Comparison of ENCODE assay signal across 21 mouse cellular contexts in genomic region chr12:105048301-105048863, GRCm38 (mm10). TPM values are rescaled to one million over a fixed set of nuclear protein-coding genes. Genes with fewer than 3 reads are reported as not detected.
DNase-seq lines count a peak whose midpoint lies in the region; ATAC-seq and TF ChIP-seq lines count a peak whose summit lies in the region.
"Had no signal": no experiment of that assay in that cellular context is flagged by ENCODE, and none has a peak within 500 bp of the region (broad histone marks: within the 10 kb centered on the region; RNA-seq: fewer than 3 reads in every experiment).

No protein-coding gene starts in this region.

- no peaks in the 10 kb centered on the region for H3K36me3 ChIP-seq in forebrain, embryonic 11.5 days (ENCODE audit: control insufficient read depth, insufficient read depth, low read length)
- no peaks in the 10 kb centered on the region for H3K36me3 ChIP-seq in forebrain, embryonic 15.5 days
- H3K36me3 ChIP-seq in liver, embryonic 13.5 days, result peaks cover 59% of the 10 kb centered on the region
- H3K36me3 ChIP-seq in E14TG2a.4 (ENCODE audit: insufficient read depth, low read length), result peaks cover 13% of the 10 kb centered on the region; the same call in 1 of the 2 replicates
- 0 out of 2 replicates have a peak, but pooled peaks cover 3% of the 10 kb centered on the region for H3K36me3 ChIP-seq in embryonic facial prominence, embryonic 12.5 days
- H3K36me3 ChIP-seq: intestine, embryonic 15.5 days; neural tube, embryonic 12.5 days had no signal

- DNase-seq in forebrain, embryonic 11.5 days (ENCODE audit: low spot score), result no peak
- DNase-seq in liver, embryonic 13.5 days, result no peak
- no peak for DNase-seq in liver
- DNase-seq in heart, postnatal 14 days, result no peak
- DNase-seq in left cerebral cortex, postnatal 25 days (ENCODE audit: low spot score in 2 of 2), result no peak
- DNase-seq: adrenal gland, adult 8-10 months; cerebellum, adult 8-10 months; gastrocnemius, postnatal 25 days; layer of hippocampus, postnatal 36 days; lung, embryonic 14.5 days; lung, postnatal 36 days; right cerebral cortex, postnatal 14 days; spleen, adult 18-20 months; thymus, adult 18-20 months had no signal

- 42% methylated on average over 17 of the region's 17 CpGs for WGBS in forebrain, embryonic 11.5 days
- WGBS in forebrain, embryonic 15.5 days, result 38% methylated on average over 17 of the region's 17 CpGs
- WGBS in liver, embryonic 13.5 days (ENCODE audit: insufficient replicate concordance), result 73% methylated on average over 17 of the region's 17 CpGs
- 71% methylated on average over 17 of the region's 17 CpGs for WGBS in embryonic facial prominence, embryonic 12.5 days

- H3K27ac ChIP-seq in forebrain, embryonic 11.5 days (ENCODE audit: low read depth, low read length), result no peak overlapping the region
- H3K27ac ChIP-seq in forebrain, embryonic 15.5 days (replicated peaks), result no peak overlapping the region
- peak overlapping the region; percentile 31 for H3K27ac ChIP-seq in liver, embryonic 13.5 days
- no peak overlapping the region for H3K27ac ChIP-seq in embryonic facial prominence, embryonic 12.5 days
- H3K27ac ChIP-seq: embryonic facial prominence, embryonic 13.5 days; intestine, embryonic 15.5 days; neural tube, embryonic 12.5 days had no signal

- no peak overlapping the region for H3K4me2 ChIP-seq in forebrain, embryonic 11.5 days (ENCODE audit: low read depth, low read length, severe bottlenecking)
- no peak overlapping the region for H3K4me2 ChIP-seq in forebrain, embryonic 15.5 days (replicated peaks)
- no peak overlapping the region for H3K4me2 ChIP-seq in liver, embryonic 13.5 days
- no peak overlapping the region for H3K4me2 ChIP-seq in embryonic facial prominence, embryonic 12.5 days (replicated peaks)
- H3K4me2 ChIP-seq: embryonic facial prominence, embryonic 13.5 days; intestine, embryonic 15.5 days; lung, embryonic 14.5 days; neural tube, embryonic 12.5 days had no signal

- 0 out of 2 replicates have a peak overlapping the region, but pooled peaks have one; percentile 16 for H3K9ac ChIP-seq in forebrain, embryonic 11.5 days (ENCODE audit: low read length)
- H3K9ac ChIP-seq in forebrain, embryonic 15.5 days (replicated peaks), result no peak overlapping the region
- H3K9ac ChIP-seq in liver, embryonic 13.5 days, result no peak overlapping the region
- H3K9ac ChIP-seq in embryonic facial prominence, embryonic 12.5 days, result no peak overlapping the region
- H3K9ac ChIP-seq: embryonic facial prominence, embryonic 13.5 days; intestine, embryonic 15.5 days; lung, embryonic 14.5 days; neural tube, embryonic 12.5 days had no signal

- no peaks in the 10 kb centered on the region; the same call in 1 of the 2 replicates for H3K9me3 ChIP-seq in forebrain, embryonic 11.5 days (ENCODE audit: control insufficient read depth, low read length)
- no peaks in the 10 kb centered on the region for H3K9me3 ChIP-seq in forebrain, embryonic 15.5 days
- no peaks in the 10 kb centered on the region for H3K9me3 ChIP-seq in liver, embryonic 13.5 days (replicated peaks)
- peaks cover 12% of the 10 kb centered on the region for H3K9me3 ChIP-seq in E14TG2a.4 (ENCODE audit: low read length)
- H3K9me3 ChIP-seq in embryonic facial prominence, embryonic 12.5 days, result 0 out of 2 replicates have a peak, but pooled peaks cover 5% of the 10 kb centered on the region
- H3K9me3 ChIP-seq: embryonic facial prominence, embryonic 13.5 days; intestine, embryonic 15.5 days; neural tube, embryonic 12.5 days had no signal

- H3K4me1 ChIP-seq in forebrain, embryonic 11.5 days (replicated peaks; ENCODE audit: control insufficient read depth, insufficient read depth, low read length), result peaks cover 2% of the 10 kb centered on the region; the same call in 1 of the 2 replicates
- H3K4me1 ChIP-seq in forebrain, embryonic 15.5 days, result no peaks in the 10 kb centered on the region
- H3K4me1 ChIP-seq in liver, embryonic 13.5 days (replicated peaks), result peaks cover 43% of the 10 kb centered on the region
- H3K4me1 ChIP-seq in E14TG2a.4 (replicated peaks; ENCODE audit: low read depth, low read length), result peaks cover 39% of the 10 kb centered on the region
- H3K4me1 ChIP-seq in embryonic facial prominence, embryonic 12.5 days, result 0 out of 2 replicates have a peak, but pooled peaks cover 3% of the 10 kb centered on the region
- H3K4me1 ChIP-seq: embryonic facial prominence, embryonic 13.5 days; intestine, embryonic 15.5 days; neural tube, embryonic 12.5 days had no signal

- no peaks in the 10 kb centered on the region for H3K27me3 ChIP-seq in forebrain, embryonic 11.5 days (ENCODE audit: control insufficient read depth, insufficient read depth, low read length)
- H3K27me3 ChIP-seq in forebrain, embryonic 15.5 days, result no peaks in the 10 kb centered on the region
- no peaks in the 10 kb centered on the region for H3K27me3 ChIP-seq in liver, embryonic 13.5 days
- H3K27me3 ChIP-seq in E14TG2a.4 (ENCODE audit: insufficient read depth, low read length), result no peaks in the 10 kb centered on the region
- no peaks in the 10 kb centered on the region for H3K27me3 ChIP-seq in embryonic facial prominence, embryonic 12.5 days
- H3K27me3 ChIP-seq: CH12.LX; embryonic facial prominence, embryonic 13.5 days; intestine, embryonic 15.5 days; neural tube, embryonic 12.5 days had no signal

- ATAC-seq in forebrain, embryonic 11.5 days (replicated peaks; ENCODE audit: low FRiP score), result no peak
- no peak for ATAC-seq in forebrain, embryonic 15.5 days (replicated peaks)
- ATAC-seq in liver, embryonic 13.5 days (ENCODE audit: low read depth), result no peak
- ATAC-seq in embryonic facial prominence, embryonic 12.5 days (ENCODE audit: insufficient number of reproducible peaks, insufficient read depth, low FRiP score, low TSS enrichment), result 0 out of 2 replicates have a peak, but pooled peaks have one; percentile 8
- ATAC-seq: intestine, embryonic 15.5 days had no signal

- intact Hi-C loops in heart, postnatal 14 days (cut with DNase I), result no loop called here
- intact Hi-C loops in left cerebral cortex, postnatal 25 days (cut with DNase I), result no loop called here

- TF ChIP-seq CTCF in E14TG2a.4 (conservative IDR thresholded peaks at IDR 0.05; ENCODE audit: low read length), result no peak

- H3K4me3 ChIP-seq in forebrain, embryonic 11.5 days (ENCODE audit: low read depth, low read length), result no peak overlapping the region
- H3K4me3 ChIP-seq in forebrain, embryonic 15.5 days, result no peak overlapping the region
- H3K4me3 ChIP-seq in liver, embryonic 13.5 days (replicated peaks), result no peak overlapping the region
- peak overlapping the region; percentile 46; the same call in 1 of the 2 replicates for H3K4me3 ChIP-seq in E14TG2a.4 (replicated peaks; ENCODE audit: low read length)
- no peak overlapping the region for H3K4me3 ChIP-seq in embryonic facial prominence, embryonic 12.5 days
- H3K4me3 ChIP-seq: embryonic facial prominence, embryonic 13.5 days; intestine, embryonic 15.5 days; neural tube, embryonic 12.5 days had no signal

RNA-seq across cellular contexts. Expression of gene Glrx5, which starts 15.9 kb away (rescaled TPM):
- 188 and 196 TPM in 2 replicates for polyA plus RNA-seq in forebrain, embryonic 11.5 days (2014; fragmentation: Nextera tagmentation; extraction: Ambion mirVana)
- polyA plus RNA-seq in forebrain, embryonic 15.5 days (2015; fragmentation: Nextera tagmentation; extraction: Ambion mirVana), result 145 and 149 TPM in 2 replicates
- 591 and 653 TPM in 2 replicates for polyA plus RNA-seq in liver, embryonic 13.5 days (2015; fragmentation: Nextera tagmentation; extraction: Ambion mirVana)
- 188 and 196 TPM in 2 replicates for polyA plus RNA-seq in embryonic facial prominence, embryonic 12.5 days (2016; fragmentation: Nextera tagmentation; extraction: Ambion mirVana)
- total RNA-seq in heart, postnatal 14 days (2021), result 10 to 100 TPM; 90.2 to 91.5 TPM
- total RNA-seq in left cerebral cortex, postnatal 25 days (2021), result 10 to 100 TPM; 50.8 to 53.6 TPM

RNA-seq across cellular contexts. Expression of gene Syne3, which starts 38.8 kb away (rescaled TPM):
- 0.20 and 0.28 TPM in 2 replicates for polyA plus RNA-seq in forebrain, embryonic 11.5 days (2014; fragmentation: Nextera tagmentation; extraction: Ambion mirVana)
- polyA plus RNA-seq in forebrain, embryonic 15.5 days (2015; fragmentation: Nextera tagmentation; extraction: Ambion mirVana), result 0.11 TPM in 1 of 2 replicates, not detected in the other
- polyA plus RNA-seq in liver, embryonic 13.5 days (2015; fragmentation: Nextera tagmentation; extraction: Ambion mirVana), result 2.0 TPM in 2 replicates
- 0.64 and 0.79 TPM in 2 replicates for polyA plus RNA-seq in embryonic facial prominence, embryonic 12.5 days (2016; fragmentation: Nextera tagmentation; extraction: Ambion mirVana)
- 1 to 10 TPM; 5.2 to 6.1 TPM for total RNA-seq in heart, postnatal 14 days (2021)
- total RNA-seq in left cerebral cortex, postnatal 25 days (2021), result 1 to 10 TPM in 1 of 2 experiments, under 1 TPM in 1; 0.98 to 1.3 TPM
